Mouse (Mus musculus): ENCODE data around the gene Ltbp4.

DNA sequence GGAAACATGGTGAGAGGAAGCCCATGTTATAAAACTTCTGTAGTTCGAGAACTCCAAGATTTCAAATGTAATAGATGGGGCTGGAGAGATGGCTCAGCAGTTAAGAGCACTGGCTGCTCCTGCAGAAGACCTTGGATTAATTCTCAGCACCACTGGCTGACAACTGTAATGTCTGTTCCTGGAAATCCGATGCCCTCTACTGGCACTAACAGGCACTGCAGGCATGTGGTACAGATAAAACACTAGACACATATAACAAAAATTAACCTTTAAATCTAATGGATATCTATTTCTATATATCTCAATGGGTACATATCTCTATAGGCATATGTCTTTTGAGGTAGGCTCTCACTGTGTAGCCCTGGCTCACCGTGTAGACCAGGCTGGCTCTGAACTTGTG is 23.1 kb downstream of the Ltbp4 start:
- no peak for TF ChIP-seq GATA1 (IDR thresholded peaks at IDR 0.05; ENCODE audit: low read length)
- no peak for TF ChIP-seq TAL1 (IDR thresholded peaks at IDR 0.05; ENCODE audit: low read length)

Measured in erythroblast, embryonic 14.5 days (primary cell).